Mouse (Mus musculus) ES-E14 (cell line): ENCODE results near the gene Wdr19.

ENCODE experiments used
- CHD2 ChIP-seq: IDR thresholded peaks from 2 replicates; pipeline ENCODE4 v1.6.1; 2014; ENCODE audit warnings: mild to moderate bottlenecking, low read depth, low read length, inconsistent platforms
- HCFC1 ChIP-seq: IDR thresholded peaks from 2 replicates; pipeline ENCODE4 v1.6.1; 2012; ENCODE audit warnings: low read length, inconsistent platforms, borderline replicate concordance; ENCODE audit not compliant: insufficient read depth
- MAFK ChIP-seq: IDR thresholded peaks from 2 replicates; pipeline ENCODE4 v1.6.1; 2014; ENCODE audit warnings: mild to moderate bottlenecking, low read depth, low read length, inconsistent platforms; ENCODE audit not compliant: insufficient read depth
- ZC3H11A ChIP-seq: IDR thresholded peaks from 2 replicates; pipeline ENCODE4 v1.6.1; 2012; ENCODE audit warnings: low read depth, mild to moderate bottlenecking, inconsistent platforms, low read length, borderline replicate concordance
- ZNF384 ChIP-seq: IDR thresholded peaks from 2 replicates; pipeline ENCODE4 v1.6.1; 2012; ENCODE audit warnings: low read depth, low read length, inconsistent platforms

GRCm38 (mm10) chr5:65191601-65192000 lies 7.9 kb upstream of the Wdr19 start:
- TF ChIP-seq MAFK: no peak
- TF ChIP-seq HCFC1: no peak
- no peak for TF ChIP-seq CHD2
- no peak for TF ChIP-seq ZC3H11A
- TF ChIP-seq ZNF384: no peak
